Mouse (Mus musculus): Measurements from ENCODE around the gene Hsd17b1. TPM values are rescaled to one million over a fixed set of nuclear protein-coding genes. Genes with fewer than 3 reads are reported as not detected.

Hsd17b1 gene
- total RNA-seq, 1 experiment = 2.4 TPM

DNA sequence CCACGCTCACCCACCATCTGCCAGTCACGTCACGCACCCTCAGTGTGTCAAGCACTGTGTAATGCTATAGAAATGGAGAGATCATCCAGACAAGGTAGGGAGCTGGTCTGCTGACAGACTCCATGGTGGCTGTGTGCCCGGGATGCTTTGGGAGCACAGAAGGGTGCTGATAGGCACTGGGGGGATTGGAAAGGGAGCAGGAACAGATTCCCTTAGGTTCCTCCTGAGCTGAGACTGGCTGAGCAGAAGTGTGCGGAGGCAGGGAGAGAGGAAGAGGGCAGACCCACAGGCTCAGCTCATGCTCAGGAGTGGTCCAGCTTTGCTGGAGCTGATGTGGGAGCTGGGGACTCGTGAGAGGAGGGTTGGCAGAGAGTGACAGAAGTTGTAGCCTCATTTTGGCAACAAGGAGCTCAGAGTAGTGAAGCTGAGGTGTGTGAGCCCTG lies 27.1 kb upstream of the Hsd17b1 start:
- H3K36me3 ChIP-seq (ENCODE audit: control insufficient read depth, insufficient read depth, low read length, poor library complexity, severe bottlenecking) = peaks cover 3% of the 10 kb centered on the region; the same call in 1 of the 2 replicates
- no peak overlapping the region for H3K27ac ChIP-seq (ENCODE audit: insufficient read depth, low read depth, low read length, poor library complexity, severe bottlenecking)

DNA sequence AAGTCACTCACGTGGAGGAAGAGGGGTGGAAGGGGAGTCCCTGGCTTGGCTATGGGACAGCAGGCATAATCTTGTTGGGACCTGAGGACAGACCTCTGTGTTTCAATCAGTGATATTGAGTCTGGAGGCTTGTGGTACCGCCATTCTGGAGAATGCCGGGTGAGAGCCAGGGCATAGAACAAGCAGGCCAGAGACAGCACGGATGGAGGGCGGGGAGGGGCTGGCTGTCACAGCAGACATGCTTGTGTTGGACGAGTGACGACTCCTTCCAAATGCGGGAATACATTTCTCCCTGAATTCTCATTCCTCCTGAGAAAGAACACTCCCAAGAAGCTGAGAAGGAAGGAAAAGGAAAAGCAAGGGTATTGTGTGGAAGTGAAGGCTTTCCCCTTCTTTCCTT lies 26.6 kb upstream of the Hsd17b1 start:
- peaks cover 3% of the 10 kb centered on the region; the same call in 1 of the 2 replicates for H3K36me3 ChIP-seq (ENCODE audit: control insufficient read depth, insufficient read depth, low read length, poor library complexity, severe bottlenecking)

More for the DNA sequence above, 27.1 kb upstream of the Hsd17b1 start:
- in situ Hi-C loops (cut with MboI; ENCODE audit: low sequenced_read_pairs in 2 of 2, unreplicated experiment in 2 of 2) = no loop called here
- DNase-seq (ENCODE audit: low read depth, low spot score) = no peak
- Histone ChIP-seq H3K4me3 (ENCODE audit: insufficient read depth in 1 of 2, low read depth in 1 of 2, low read length in 2 of 2, poor library complexity in 1 of 2, severe bottlenecking in 1 of 2) (no peak overlapping the region), H3K4me1 (ENCODE audit: control insufficient read depth in 2 of 2, insufficient read depth in 2 of 2, low read length in 2 of 2, poor library complexity in 1 of 2) (peaks cover 4% of the 10 kb centered on the region in 2 experiments; a peak in 3 of 4 replicates), H3K9ac (ENCODE audit: insufficient read depth, low read depth, low read length, poor library complexity, severe bottlenecking) (no peak overlapping the region), H3K9me3 (ENCODE audit: control insufficient read depth, insufficient read depth, low read depth, low read length) (no peaks in the 10 kb centered on the region)
- TF ChIP-seq ZC3H11A (IDR thresholded peaks at IDR 0.05; ENCODE audit: borderline replicate concordance, low read depth, low read length) (no peak), MAFK (IDR thresholded peaks at IDR 0.05; ENCODE audit: insufficient read depth, low read depth, low read length) (no peak), CHD2 (IDR thresholded peaks at IDR 0.05; ENCODE audit: low read depth, low read length) (no peak), ZNF384 (IDR thresholded peaks at IDR 0.05; ENCODE audit: low read depth, low read length) (no peak), HCFC1 (IDR thresholded peaks at IDR 0.05; ENCODE audit: borderline replicate concordance, insufficient read depth, low read length) (no peak)

DNA sequence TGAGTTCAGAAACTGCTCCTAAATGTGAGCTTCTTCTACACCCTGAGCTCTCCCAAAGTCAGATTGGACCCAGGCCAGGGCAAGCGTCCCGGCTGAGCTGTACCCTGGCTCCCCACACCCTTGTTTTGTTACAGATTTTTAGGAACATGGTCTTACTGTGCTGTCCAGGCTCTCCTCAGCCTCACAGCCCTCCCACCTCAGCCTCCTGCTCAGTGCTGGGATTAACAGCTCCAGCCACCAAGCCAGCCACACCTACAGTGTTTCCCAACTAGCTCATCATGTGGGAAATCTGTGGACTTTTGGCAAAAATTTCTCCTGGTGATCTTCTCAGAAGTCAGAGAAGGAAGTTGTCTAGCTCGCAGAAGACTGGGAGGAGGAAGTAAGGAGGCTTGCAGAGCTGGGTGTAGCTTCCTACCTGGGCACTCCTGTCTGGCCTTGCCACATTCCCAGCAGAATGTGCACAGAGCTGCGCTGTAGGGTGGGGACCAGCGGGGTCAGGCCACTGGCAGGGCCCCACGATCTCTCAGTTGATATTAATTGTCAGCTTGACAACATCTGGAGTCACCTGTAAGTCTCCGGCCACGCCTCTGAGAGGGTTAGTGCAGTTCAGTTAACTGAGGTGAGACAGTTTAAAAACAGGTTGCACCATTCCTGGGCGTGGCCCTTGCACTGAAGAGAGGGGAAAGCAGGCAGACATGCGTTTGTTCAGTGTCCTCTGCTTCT lies 25.3 kb upstream of the Hsd17b1 start:
- no peak overlapping the region for H3K4me3 ChIP-seq (ENCODE audit: insufficient read depth in 1 of 2, low read depth in 1 of 2, low read length in 2 of 2, poor library complexity in 1 of 2, severe bottlenecking in 1 of 2)
- H3K36me3 ChIP-seq (ENCODE audit: control insufficient read depth, insufficient read depth, low read length, poor library complexity, severe bottlenecking) = peaks cover 3% of the 10 kb centered on the region; the same call in 1 of the 2 replicates
- in situ Hi-C loops (cut with MboI; ENCODE audit: low sequenced_read_pairs in 2 of 2, unreplicated experiment in 2 of 2) = no loop called here
- no peaks in the 10 kb centered on the region for H3K9me3 ChIP-seq (ENCODE audit: control insufficient read depth, insufficient read depth, low read depth, low read length)
- peaks cover 4 to 5% of the 10 kb centered on the region in 2 experiments; a peak in 3 of 4 replicates for H3K4me1 ChIP-seq (ENCODE audit: control insufficient read depth in 2 of 2, insufficient read depth in 2 of 2, low read length in 2 of 2, poor library complexity in 1 of 2)
- no peak for TF ChIP-seq CHD2 (IDR thresholded peaks at IDR 0.05; ENCODE audit: low read depth, low read length)
- TF ChIP-seq ZNF384 (IDR thresholded peaks at IDR 0.05; ENCODE audit: low read depth, low read length) = no peak
- TF ChIP-seq HCFC1 (IDR thresholded peaks at IDR 0.05; ENCODE audit: borderline replicate concordance, insufficient read depth, low read length) = no peak
- TF ChIP-seq MAFK (IDR thresholded peaks at IDR 0.05; ENCODE audit: insufficient read depth, low read depth, low read length) = no peak
- TF ChIP-seq ZC3H11A (IDR thresholded peaks at IDR 0.05; ENCODE audit: borderline replicate concordance, low read depth, low read length) = no peak
- no peak overlapping the region for H3K27ac ChIP-seq (ENCODE audit: insufficient read depth, low read depth, low read length, poor library complexity, severe bottlenecking)
- DNase-seq (ENCODE audit: low read depth, low spot score) = no peak
- H3K9ac ChIP-seq (ENCODE audit: insufficient read depth, low read depth, low read length, poor library complexity, severe bottlenecking) = no peak overlapping the region

More for the DNA sequence above, 26.6 kb upstream of the Hsd17b1 start:
- Histone ChIP-seq H3K4me1 (ENCODE audit: control insufficient read depth in 2 of 2, insufficient read depth in 2 of 2, low read length in 2 of 2, poor library complexity in 1 of 2) (peaks cover 2 to 4% of the 10 kb centered on the region in 2 experiments; a peak in 3 of 4 replicates), H3K27ac (ENCODE audit: insufficient read depth, low read depth, low read length, poor library complexity, severe bottlenecking) (no peak overlapping the region), H3K9ac (ENCODE audit: insufficient read depth, low read depth, low read length, poor library complexity, severe bottlenecking) (no peak overlapping the region), H3K9me3 (ENCODE audit: control insufficient read depth, insufficient read depth, low read depth, low read length) (no peaks in the 10 kb centered on the region), H3K4me3 (ENCODE audit: insufficient read depth in 1 of 2, low read depth in 1 of 2, low read length in 2 of 2, poor library complexity in 1 of 2, severe bottlenecking in 1 of 2) (no peak overlapping the region)
- no peak for DNase-seq (ENCODE audit: low read depth, low spot score)
- TF ChIP-seq MAFK (IDR thresholded peaks at IDR 0.05; ENCODE audit: insufficient read depth, low read depth, low read length) (no peak), HCFC1 (IDR thresholded peaks at IDR 0.05; ENCODE audit: borderline replicate concordance, insufficient read depth, low read length) (no peak), ZC3H11A (IDR thresholded peaks at IDR 0.05; ENCODE audit: borderline replicate concordance, low read depth, low read length) (no peak), CHD2 (IDR thresholded peaks at IDR 0.05; ENCODE audit: low read depth, low read length) (no peak), ZNF384 (IDR thresholded peaks at IDR 0.05; ENCODE audit: low read depth, low read length) (no peak)
- in situ Hi-C loops (cut with MboI; ENCODE audit: low sequenced_read_pairs in 2 of 2, unreplicated experiment in 2 of 2) = no loop called here

DNA sequence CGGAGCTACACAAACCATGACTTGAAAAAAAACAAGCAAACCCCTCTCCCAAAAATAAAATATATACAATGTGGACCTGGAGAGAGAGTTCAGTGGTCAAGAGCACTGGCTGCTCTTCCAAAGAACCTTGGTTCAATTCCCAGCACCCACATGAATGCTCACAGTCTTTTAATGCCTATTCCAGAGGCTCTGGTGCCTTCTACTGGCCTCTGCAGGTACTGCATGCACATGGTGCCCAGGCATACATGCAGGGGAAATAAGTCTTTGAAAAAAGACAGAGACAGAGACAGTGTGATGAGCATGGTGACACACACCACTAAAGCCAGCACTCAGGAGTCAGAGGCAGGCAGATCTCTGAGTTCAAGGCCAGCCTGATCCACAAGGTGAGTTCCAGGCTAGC lies 24.2 kb upstream of the Hsd17b1 start:
- in situ Hi-C loops (cut with MboI; ENCODE audit: low sequenced_read_pairs in 2 of 2, unreplicated experiment in 2 of 2) = no loop called here
- TF ChIP-seq ZC3H11A (IDR thresholded peaks at IDR 0.05; ENCODE audit: borderline replicate concordance, low read depth, low read length) (no peak), MAFK (IDR thresholded peaks at IDR 0.05; ENCODE audit: insufficient read depth, low read depth, low read length) (no peak), HCFC1 (IDR thresholded peaks at IDR 0.05; ENCODE audit: borderline replicate concordance, insufficient read depth, low read length) (no peak), CHD2 (IDR thresholded peaks at IDR 0.05; ENCODE audit: low read depth, low read length) (no peak), ZNF384 (IDR thresholded peaks at IDR 0.05; ENCODE audit: low read depth, low read length) (no peak)
- no peaks in the 10 kb centered on the region; the same call in 1 of the 2 replicates for H3K36me3 ChIP-seq (ENCODE audit: control insufficient read depth, insufficient read depth, low read length, poor library complexity, severe bottlenecking)
- H3K9me3 ChIP-seq (ENCODE audit: control insufficient read depth, insufficient read depth, low read depth, low read length) = no peaks in the 10 kb centered on the region
- no peak overlapping the region for H3K27ac ChIP-seq (ENCODE audit: insufficient read depth, low read depth, low read length, poor library complexity, severe bottlenecking)
- no peak overlapping the region for H3K4me3 ChIP-seq (ENCODE audit: insufficient read depth in 1 of 2, low read depth in 1 of 2, low read length in 2 of 2, poor library complexity in 1 of 2, severe bottlenecking in 1 of 2)
- peaks cover 5 to 11% of the 10 kb centered on the region in 2 experiments; a peak in 3 of 4 replicates for H3K4me1 ChIP-seq (ENCODE audit: control insufficient read depth in 2 of 2, insufficient read depth in 2 of 2, low read length in 2 of 2, poor library complexity in 1 of 2)
- no peak for DNase-seq (ENCODE audit: low read depth, low spot score)
- H3K9ac ChIP-seq (ENCODE audit: insufficient read depth, low read depth, low read length, poor library complexity, severe bottlenecking) = no peak overlapping the region

All from ES-E14 (cell line).